Mouse (Mus musculus): ENCODE data around the gene Pqlc2.

GRCm38 (mm10) chr4:139270168-139270567, 40.3 kb downstream of the Pqlc2 start:
- TF ChIP-seq CTCF (IDR thresholded peaks at IDR 0.05; ENCODE audit: extremely low read depth, insufficient read depth, low read length) (no peak), POLR2A (IDR thresholded peaks at IDR 0.05; ENCODE audit: extremely low read depth, insufficient read depth, low read length) (no peak)
